Mouse (Mus musculus) hindbrain, postnatal 0 days (tissue): ENCODE measurements around the gene Fga. TPM values are rescaled to one million over a fixed set of nuclear protein-coding genes. Genes with fewer than 3 reads are reported as not detected.

Experiments
- ATAC-seq: fragments of 200-750 bp; cut with Nextera tagmentation; 2 replicates; pipeline ENCODE4 v1.8.0; 2017; ENCODE audit warnings: mild to moderate bottlenecking, moderate TSS enrichment, moderate library complexity
- DNase-seq: peaks from one replicate; pipeline ENCODE4 v3.0.0-alpha.2; 2015; ENCODE audit warnings: low spot score
- H3K27ac ChIP-seq: fragments of 300-500 bp; sonication (generic); 2 replicates; pipeline ENCODE4 v1.5.1; 2014; ENCODE audit warnings: mild to moderate bottlenecking
- H3K27me3 ChIP-seq: fragments of 300-500 bp; sonication (generic); 2 replicates; pipeline ENCODE4 v1.6.1; 2014; ENCODE audit warnings: low read length, mixed read lengths; ENCODE audit not compliant: insufficient read depth
- H3K36me3 ChIP-seq: fragments of 300-500 bp; sonication (generic); 2 replicates; pipeline ENCODE4 v1.6.1; 2014; ENCODE audit warnings: low read length, mixed read lengths; ENCODE audit not compliant: insufficient read depth
- H3K4me1 ChIP-seq: fragments of 300-500 bp; sonication (generic); 2 replicates; pipeline ENCODE4 v1.6.1; 2014; ENCODE audit warnings: antibody characterized with exemption, low read length, mixed read lengths; ENCODE audit not compliant: insufficient read depth
- H3K4me2 ChIP-seq: fragments of 300-500 bp; sonication (generic); 2 replicates; pipeline ENCODE4 v1.6.1; 2014; ENCODE audit warnings: low read depth, mild to moderate bottlenecking, low read length, moderate library complexity, mixed read lengths
- H3K4me3 ChIP-seq: fragments of 300-500 bp; sonication (generic); 2 replicates; pipeline ENCODE4 v1.5.1; 2014; ENCODE audit warnings: low read length
- H3K9ac ChIP-seq: fragments of 300-500 bp; sonication (generic); replicated peaks from 2 replicates; pipeline ENCODE4 v1.6.1; 2014; ENCODE audit warnings: mild to moderate bottlenecking, low read length, moderate library complexity, mixed read lengths
- H3K9me3 ChIP-seq: fragments of 300-500 bp; sonication (generic); 2 replicates; pipeline ENCODE4 v1.6.1; 2016; ENCODE audit warnings: low read length, mixed read lengths
- CTCF ChIP-seq: IDR thresholded peaks from 2 replicates; pipeline ENCODE4 v1.5.1; 2016; ENCODE audit warnings: antibody characterized with exemption, control low read depth, low read depth
- WGBS: fragments of 180-500 bp; shearing (Covaris S2); extraction: QIAGEN DNeasy Blood & Tissue Kit; methylation state at CpG from one replicate; pipeline ENCODE4 v1.1.7; 2014; 5-methylcytosine and 5-hydroxymethylcytosine counted together
- polyA plus RNA-seq: library from polyadenylated mRNA; unstranded; fragments of >200 nt; fragmentation: Nextera tagmentation; extraction: Ambion mirVana; gene quantifications from 2 replicates; pipeline ENCODE4 v1.2.1, GENCODE M21; 2015
- total RNA-seq: library from RNA; depleted of rRNA; stranded (reverse); fragments of >200 nt; gene quantifications from 2 replicates; pipeline ENCODE4 v1.2.3, GENCODE M21; 2014

Gene Fga
- total and polyA plus RNA-seq, 2 experiments from 2014 or later: not detected

DNA sequence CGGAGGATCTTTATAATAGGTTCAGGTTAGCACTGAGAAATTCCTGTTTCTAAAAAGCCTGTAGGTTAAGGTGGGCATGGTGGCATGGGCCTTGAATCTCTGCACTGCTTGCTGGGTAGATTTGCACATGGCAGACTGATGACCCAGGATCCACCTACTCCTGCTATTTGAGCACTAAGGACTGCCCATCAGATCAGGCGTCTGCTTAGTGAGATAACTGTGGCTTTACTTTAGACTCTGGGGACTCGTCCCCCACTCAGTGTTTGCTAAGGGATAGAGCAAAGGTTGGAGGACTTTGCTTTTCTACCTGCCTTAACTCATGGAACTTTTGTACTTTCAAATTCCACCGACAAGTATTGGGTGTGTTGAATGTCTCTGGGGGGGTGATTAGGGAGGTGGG lies 13.8 kb downstream of the Fga start:
- no peak overlapping the region for H3K4me2 ChIP-seq
- WGBS: 81% methylated on average over 4 of the region's 4 CpGs
- ATAC-seq: no peak

DNA sequence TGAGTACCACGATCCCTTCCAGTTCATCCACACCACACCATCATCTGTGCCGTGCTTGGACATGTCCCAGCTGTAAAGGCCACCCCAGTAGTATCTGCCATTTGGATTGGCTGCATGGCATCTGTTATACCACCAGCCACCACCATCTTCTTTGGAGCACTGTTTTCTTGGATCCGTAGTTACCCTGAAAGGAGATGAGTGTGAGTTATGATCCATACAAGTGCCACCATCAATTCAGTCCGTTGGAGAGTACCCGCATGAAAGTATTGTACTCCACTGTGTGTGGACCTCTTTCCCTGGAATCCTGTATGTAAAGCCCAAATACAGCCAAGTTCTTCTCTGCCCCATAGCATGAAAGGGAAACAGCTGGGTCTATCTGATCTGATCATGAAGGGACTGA lies 16.6 kb downstream of the Fga start:
- H3K4me2 ChIP-seq: no peak overlapping the region
- WGBS: 89% methylated on average over 5 of the region's 5 CpGs
- ATAC-seq: no peak
- no peak overlapping the region for H3K9ac ChIP-seq
- no peak overlapping the region for H3K4me3 ChIP-seq
- no peak overlapping the region for H3K27ac ChIP-seq
- H3K36me3 ChIP-seq: no peaks in the 10 kb centered on the region
- DNase-seq: no peak
- no peak for TF ChIP-seq CTCF
- H3K27me3 ChIP-seq: no peaks in the 10 kb centered on the region
- H3K9me3 ChIP-seq: no peaks in the 10 kb centered on the region
- H3K4me1 ChIP-seq: no peaks in the 10 kb centered on the region

More for the DNA sequence above, 13.8 kb downstream of the Fga start:
- no peaks in the 10 kb centered on the region for H3K4me1 ChIP-seq
- H3K9me3 ChIP-seq: no peaks in the 10 kb centered on the region
- no peaks in the 10 kb centered on the region for H3K36me3 ChIP-seq
- H3K27ac ChIP-seq: no peak overlapping the region
- no peaks in the 10 kb centered on the region for H3K27me3 ChIP-seq
- H3K9ac ChIP-seq: no peak overlapping the region
- no peak overlapping the region for H3K4me3 ChIP-seq
- no peak for TF ChIP-seq CTCF
- DNase-seq: no peak

DNA sequence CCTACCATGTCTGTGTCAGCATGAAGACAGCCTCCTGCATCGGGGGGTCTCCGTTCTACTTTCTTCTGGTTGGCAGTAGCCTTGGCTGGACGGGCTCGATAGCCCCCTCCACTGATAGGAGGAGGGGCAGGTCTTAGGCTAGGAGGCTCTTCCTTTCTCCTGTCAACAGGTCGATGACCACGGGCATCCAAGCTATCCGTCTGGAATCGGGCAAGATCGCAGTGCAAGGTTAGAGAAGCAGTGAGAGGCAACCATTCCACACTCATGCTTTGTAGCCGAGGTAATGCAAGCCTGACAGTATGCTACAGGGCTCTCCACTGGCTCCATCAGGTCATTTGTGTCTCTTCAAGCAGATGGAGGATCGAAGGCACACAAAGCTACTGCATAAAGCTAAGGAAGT lies 20.8 kb downstream of the Fga start:
- Histone ChIP-seq H3K27me3 (no peaks in the 10 kb centered on the region), H3K36me3 (no peaks in the 10 kb centered on the region), H3K9me3 (no peaks in the 10 kb centered on the region), H3K4me3 (no peak overlapping the region), H3K9ac (no peak overlapping the region), H3K4me1 (no peaks in the 10 kb centered on the region), H3K4me2 (no peak overlapping the region), H3K27ac (no peak overlapping the region)
- 86% methylated on average over 11 of the region's 11 CpGs for WGBS
- ATAC-seq (no peak), DNase-seq (no peak)
- no peak for TF ChIP-seq CTCF

DNA sequence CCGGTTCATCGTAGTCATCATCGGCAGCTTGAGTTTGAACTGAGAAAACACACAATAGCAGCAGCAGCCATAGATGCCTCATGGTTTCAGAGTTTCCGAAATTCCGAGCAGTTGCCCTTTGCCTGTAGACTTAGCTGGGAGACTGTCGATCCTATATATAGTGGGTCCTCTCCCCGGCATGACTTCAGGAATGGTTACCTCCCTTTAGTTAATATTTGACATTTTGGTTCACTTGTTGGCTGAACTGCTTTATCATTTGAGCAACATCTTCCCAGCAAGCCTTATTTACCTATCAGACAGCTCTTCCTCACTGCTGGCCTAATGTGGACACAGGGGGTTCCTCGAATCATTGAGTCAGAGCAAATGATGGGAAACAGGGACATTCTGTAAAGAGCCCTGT lies 23.8 kb downstream of the Fga start, which contains the start of gene Fgb:
Gene Fgb (minus strand): TSS at position 184 of the 400 bp plus-strand sequence.
- Histone ChIP-seq H3K9ac (no peak within 1 kb of the TSS), H3K4me2 (no peak within 1 kb of the TSS), H3K4me1 (no peaks in the 10 kb centered on the region), H3K9me3 (no peaks in the 10 kb centered on the region), H3K36me3 (no peaks in the 10 kb centered on the region), H3K4me3 (no peak within 1 kb of the TSS), H3K27me3 (no peaks in the 10 kb centered on the region), H3K27ac (no peak within 1 kb of the TSS)
- DNase-seq (no peak), ATAC-seq (no peak)
- WGBS: 78% methylated on average over 8 of the region's 8 CpGs
- no peak for TF ChIP-seq CTCF

DNA sequence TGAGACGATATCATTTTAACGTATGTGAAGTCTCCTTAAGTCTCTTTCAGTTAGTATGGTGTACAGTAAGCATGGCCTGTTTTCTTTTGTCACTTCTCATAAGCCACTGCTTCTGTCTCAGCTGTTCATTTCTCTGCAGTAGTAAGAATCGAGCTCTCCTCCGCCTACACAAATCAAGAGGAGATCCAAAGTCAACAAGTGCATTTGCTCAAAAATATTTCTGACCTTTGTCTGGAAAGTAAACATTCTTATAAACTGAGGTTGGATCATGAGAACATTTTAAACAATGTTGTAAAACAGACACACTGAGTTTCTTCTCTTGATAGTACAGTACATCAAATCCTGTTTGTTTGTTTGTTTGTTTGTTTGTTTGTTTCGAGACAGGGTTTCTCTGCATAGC lies 24.8 kb downstream of the Fga start:
- H3K27ac ChIP-seq: no peak overlapping the region
- no peak overlapping the region for H3K9ac ChIP-seq
- no peaks in the 10 kb centered on the region for H3K27me3 ChIP-seq
- H3K4me2 ChIP-seq: no peak overlapping the region
- no peak for TF ChIP-seq CTCF
- ATAC-seq (no peak), DNase-seq (no peak)
- no peaks in the 10 kb centered on the region for H3K9me3 ChIP-seq
- H3K4me1 ChIP-seq: no peaks in the 10 kb centered on the region
- H3K36me3 ChIP-seq: no peaks in the 10 kb centered on the region
- WGBS: 81% methylated on average over 5 of the region's 5 CpGs
- H3K4me3 ChIP-seq: no peak overlapping the region

DNA sequence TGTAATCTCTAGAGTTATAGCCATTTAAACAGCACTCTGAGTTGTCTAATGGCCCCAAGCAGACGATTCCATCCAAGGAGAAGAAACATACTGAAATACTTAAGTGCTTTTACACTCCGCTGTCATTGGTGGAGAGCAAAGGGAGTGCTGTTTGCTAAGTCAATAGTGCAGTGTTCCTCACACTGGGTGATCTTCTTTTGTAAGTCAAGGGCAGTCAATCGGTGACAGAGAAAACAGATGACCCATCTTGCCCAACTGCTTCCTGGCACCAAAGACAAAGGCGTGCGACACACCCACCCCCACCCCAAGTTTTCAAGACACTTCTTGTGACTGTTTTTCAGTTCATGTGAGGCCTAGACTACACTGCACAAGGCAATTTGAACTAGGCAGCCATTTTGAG lies 26.2 kb downstream of the Fga start:
- ATAC-seq (no peak), DNase-seq (no peak)
- Histone ChIP-seq H3K36me3 (no peaks in the 10 kb centered on the region), H3K4me2 (no peak overlapping the region), H3K9me3 (no peaks in the 10 kb centered on the region), H3K9ac (no peak overlapping the region), H3K27me3 (no peaks in the 10 kb centered on the region), H3K4me3 (no peak overlapping the region), H3K4me1 (peaks cover 7% of the 10 kb centered on the region), H3K27ac (no peak overlapping the region)
- no peak for TF ChIP-seq CTCF
- 80% methylated on average over 5 of the region's 5 CpGs for WGBS

DNA sequence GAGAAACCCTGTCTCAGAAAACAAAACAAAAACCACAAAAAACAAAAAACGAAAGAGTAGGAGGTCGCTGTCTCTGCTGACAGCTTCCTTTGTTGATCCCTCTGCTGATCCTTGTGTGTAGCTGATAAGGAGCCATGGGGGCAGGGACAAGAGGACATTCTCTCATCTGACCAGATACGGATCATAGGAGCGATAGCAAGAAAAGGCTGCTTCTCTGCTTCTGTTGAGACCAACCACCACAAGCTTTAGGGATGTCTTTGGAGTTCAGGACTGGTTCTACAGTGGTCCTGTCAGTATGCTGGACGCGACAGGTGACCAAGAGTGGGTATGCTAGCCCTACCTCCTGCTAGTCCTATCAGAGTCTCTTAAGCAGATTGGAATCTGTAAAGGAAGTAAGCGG lies 27.2 kb downstream of the Fga start:
- Histone ChIP-seq H3K27me3 (no peaks in the 10 kb centered on the region), H3K9ac (no peak overlapping the region), H3K27ac (no peak overlapping the region), H3K4me1 (peaks cover 7% of the 10 kb centered on the region), H3K4me2 (no peak overlapping the region), H3K9me3 (no peaks in the 10 kb centered on the region), H3K36me3 (no peaks in the 10 kb centered on the region), H3K4me3 (no peak overlapping the region)
- ATAC-seq: no peak
- WGBS: 93% methylated on average over 7 of the region's 7 CpGs
- TF ChIP-seq CTCF: no peak
- DNase-seq: no peak
